Mouse (Mus musculus) ES-E14 (cell line): ENCODE measurements at regions not wholly inside any gene's neighbourhood (a gene's known extent, or its start where the extent isn't known, plus 50 kb on each side); places are given as distances from the start of the nearest gene placed in this dataset.

Experiments used
- CHD2 ChIP-seq: IDR thresholded peaks from 2 replicates; pipeline ENCODE4 v1.6.1; 2014; ENCODE audit warnings: mild to moderate bottlenecking, low read depth, low read length, inconsistent platforms
- MAFK ChIP-seq: IDR thresholded peaks from 2 replicates; pipeline ENCODE4 v1.6.1; 2014; ENCODE audit warnings: mild to moderate bottlenecking, low read depth, low read length, inconsistent platforms; ENCODE audit not compliant: insufficient read depth

DNA sequence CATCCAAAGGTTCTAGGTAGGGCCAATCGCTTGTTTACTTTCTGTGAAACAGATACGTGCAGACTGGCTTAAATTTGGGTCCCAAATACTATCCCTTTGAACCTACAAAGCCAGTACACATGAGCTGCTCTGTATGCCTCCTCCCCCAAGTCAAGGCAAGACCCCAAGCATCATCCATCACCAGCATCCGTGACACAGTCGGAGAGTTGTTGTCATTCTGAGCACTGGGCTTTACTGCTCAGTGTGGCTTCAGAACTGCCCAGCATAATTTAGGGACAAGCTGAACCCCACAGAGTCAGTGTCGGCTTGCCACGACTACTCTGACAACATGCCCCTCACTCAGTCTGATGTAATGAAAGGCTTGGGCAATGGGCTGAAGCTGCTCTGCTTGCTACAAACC, 70.1 kb downstream of the Otx2 start:
- TF ChIP-seq CHD2: no peak
- no peak for TF ChIP-seq MAFK
